Mouse (Mus musculus) hindbrain, postnatal 0 days (tissue): Measurements from ENCODE around the gene Nfia. TPM values are rescaled to one million over a fixed set of nuclear protein-coding genes. Genes with fewer than 3 reads are reported as not detected.

Experiments used
- ATAC-seq: fragments of 200-750 bp; cut with Nextera tagmentation; 2 replicates; pipeline ENCODE4 v1.8.0; 2017; ENCODE audit warnings: mild to moderate bottlenecking, moderate TSS enrichment, moderate library complexity
- DNase-seq: peaks from one replicate; pipeline ENCODE4 v3.0.0-alpha.2; 2015; ENCODE audit warnings: low spot score
- H3K27ac ChIP-seq: fragments of 300-500 bp; sonication (generic); 2 replicates; pipeline ENCODE4 v1.5.1; 2014; ENCODE audit warnings: mild to moderate bottlenecking
- H3K27me3 ChIP-seq: fragments of 300-500 bp; sonication (generic); 2 replicates; pipeline ENCODE4 v1.6.1; 2014; ENCODE audit warnings: low read length, mixed read lengths; ENCODE audit not compliant: insufficient read depth
- H3K36me3 ChIP-seq: fragments of 300-500 bp; sonication (generic); 2 replicates; pipeline ENCODE4 v1.6.1; 2014; ENCODE audit warnings: low read length, mixed read lengths; ENCODE audit not compliant: insufficient read depth
- H3K4me1 ChIP-seq: fragments of 300-500 bp; sonication (generic); 2 replicates; pipeline ENCODE4 v1.6.1; 2014; ENCODE audit warnings: antibody characterized with exemption, low read length, mixed read lengths; ENCODE audit not compliant: insufficient read depth
- H3K4me2 ChIP-seq: fragments of 300-500 bp; sonication (generic); 2 replicates; pipeline ENCODE4 v1.6.1; 2014; ENCODE audit warnings: low read depth, mild to moderate bottlenecking, low read length, moderate library complexity, mixed read lengths
- H3K4me3 ChIP-seq: fragments of 300-500 bp; sonication (generic); 2 replicates; pipeline ENCODE4 v1.5.1; 2014; ENCODE audit warnings: low read length
- H3K9ac ChIP-seq: fragments of 300-500 bp; sonication (generic); replicated peaks from 2 replicates; pipeline ENCODE4 v1.6.1; 2014; ENCODE audit warnings: mild to moderate bottlenecking, low read length, moderate library complexity, mixed read lengths
- H3K9me3 ChIP-seq: fragments of 300-500 bp; sonication (generic); 2 replicates; pipeline ENCODE4 v1.6.1; 2016; ENCODE audit warnings: low read length, mixed read lengths
- CTCF ChIP-seq: IDR thresholded peaks from 2 replicates; pipeline ENCODE4 v1.5.1; 2016; ENCODE audit warnings: antibody characterized with exemption, control low read depth, low read depth
- WGBS: fragments of 180-500 bp; shearing (Covaris S2); extraction: QIAGEN DNeasy Blood & Tissue Kit; methylation state at CpG from one replicate; pipeline ENCODE4 v1.1.7; 2014; 5-methylcytosine and 5-hydroxymethylcytosine counted together
- polyA plus RNA-seq: library from polyadenylated mRNA; unstranded; fragments of >200 nt; fragmentation: Nextera tagmentation; extraction: Ambion mirVana; gene quantifications from 2 replicates; pipeline ENCODE4 v1.2.1, GENCODE M21; 2015
- total RNA-seq: library from RNA; depleted of rRNA; stranded (reverse); fragments of >200 nt; gene quantifications from 2 replicates; pipeline ENCODE4 v1.2.3, GENCODE M21; 2014

Gene Nfia
- total and polyA plus RNA-seq, 2 experiments from 2014 or later = 71.0 to 97.2 TPM

DNA sequence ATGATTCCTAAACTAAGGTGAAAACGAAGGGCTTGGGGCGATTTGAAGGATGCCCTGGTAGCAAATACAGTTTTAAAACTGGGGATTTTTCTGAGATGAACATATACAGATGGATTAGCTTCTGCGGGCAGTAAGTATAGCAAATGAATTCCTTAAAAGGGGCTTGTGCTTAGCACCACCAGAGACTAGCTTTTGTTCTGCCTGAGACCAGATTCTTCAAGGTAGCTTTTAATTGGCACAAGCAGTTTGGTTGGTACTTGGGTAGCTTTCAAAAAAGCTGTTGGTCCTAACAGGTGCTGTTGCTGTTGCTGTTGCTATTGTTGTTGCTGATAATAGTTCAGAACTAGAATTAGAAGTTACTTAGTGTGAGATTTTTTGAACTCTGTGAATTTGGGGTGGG, 152.3 kb downstream of the Nfia start:
- H3K27ac ChIP-seq = peak overlapping the region; percentile 52; the same call in 1 of the 2 replicates
- H3K4me3 ChIP-seq = no peak overlapping the region
- H3K4me2 ChIP-seq = peak overlapping the region; percentile 30
- TF ChIP-seq CTCF = no peak
- no peaks in the 10 kb centered on the region for H3K36me3 ChIP-seq
- H3K9ac ChIP-seq = no peak overlapping the region
- no peaks in the 10 kb centered on the region for H3K9me3 ChIP-seq
- H3K4me1 ChIP-seq = peaks cover 28% of the 10 kb centered on the region
- ATAC-seq = no peak
- DNase-seq = no peak
- H3K27me3 ChIP-seq = no peaks in the 10 kb centered on the region
- 69% methylated on average over 3 of the region's 3 CpGs for WGBS

DNA sequence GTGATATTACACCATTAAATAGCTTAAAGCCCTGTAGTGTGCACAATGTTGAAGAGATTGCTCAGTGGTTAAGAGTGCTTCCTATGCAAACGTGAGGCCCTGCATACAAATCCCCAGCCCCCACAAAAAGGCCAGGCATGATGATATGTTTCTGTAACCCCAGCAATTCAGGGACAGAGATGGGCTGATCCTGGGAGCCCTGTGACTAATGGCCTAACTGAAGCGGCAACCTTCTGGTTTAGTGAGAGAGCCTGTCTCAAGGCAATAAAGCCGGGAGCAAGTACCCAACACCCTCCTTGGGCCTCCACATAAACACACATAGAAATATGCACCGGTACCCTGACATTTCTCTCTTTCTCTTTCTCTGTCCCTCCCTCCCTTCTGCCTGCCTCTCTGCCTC, 153.1 kb downstream of the Nfia start:
- Histone ChIP-seq H3K27me3 (no peaks in the 10 kb centered on the region), H3K4me3 (no peak overlapping the region), H3K36me3 (no peaks in the 10 kb centered on the region), H3K27ac (peak overlapping the region; percentile 22), H3K9me3 (no peaks in the 10 kb centered on the region), H3K4me1 (peaks cover 28% of the 10 kb centered on the region), H3K9ac (no peak overlapping the region), H3K4me2 (no peak overlapping the region)
- ATAC-seq (no peak), DNase-seq (no peak)
- TF ChIP-seq CTCF = no peak
- WGBS = 39% methylated on average over 4 of the region's 4 CpGs

- H3K4me2 ChIP-seq = no peak overlapping the region
- DNase-seq = peak; percentile 67
- H3K9me3 ChIP-seq = no peaks in the 10 kb centered on the region
- H3K27me3 ChIP-seq = no peaks in the 10 kb centered on the region
- WGBS = 38% methylated on average over 5 of the region's 5 CpGs
- peaks cover 28% of the 10 kb centered on the region for H3K4me1 ChIP-seq
- peak; percentile 39 for ATAC-seq
- no peak overlapping the region for H3K9ac ChIP-seq
- TF ChIP-seq CTCF = no peak
- H3K4me3 ChIP-seq = no peak overlapping the region
- H3K27ac ChIP-seq = 0 out of 2 replicates have a peak overlapping the region, but pooled peaks have one; percentile 51
- H3K36me3 ChIP-seq = no peaks in the 10 kb centered on the region
These were observed 154.2 kb downstream of the Nfia start for GRCm38 (mm10) chr4:97926607-97927308.

DNA sequence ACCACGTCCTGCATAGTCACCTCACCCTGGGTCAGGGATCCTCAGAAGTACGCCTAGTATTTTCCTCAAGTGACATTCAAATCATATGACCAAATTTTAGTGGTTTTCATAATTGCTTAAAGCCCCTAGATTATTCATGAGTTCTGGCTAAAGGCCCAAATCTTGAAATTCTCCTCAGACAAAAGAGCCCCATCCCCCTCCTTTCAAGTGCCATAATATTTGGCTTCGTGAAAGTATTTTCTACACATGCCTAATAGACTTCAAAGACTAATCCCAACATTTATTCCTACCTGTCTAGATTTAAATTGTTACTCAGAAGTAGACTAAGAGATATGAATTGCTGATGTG, 154.7 kb downstream of the Nfia start:
- Histone ChIP-seq H3K36me3 (no peaks in the 10 kb centered on the region), H3K27me3 (no peaks in the 10 kb centered on the region), H3K9me3 (no peaks in the 10 kb centered on the region), H3K27ac (0 out of 2 replicates have a peak overlapping the region, but pooled peaks have one; percentile 51), H3K4me3 (no peak overlapping the region), H3K4me1 (peaks cover 26% of the 10 kb centered on the region), H3K4me2 (no peak overlapping the region), H3K9ac (no peak overlapping the region)
- DNase-seq (peak; percentile 68), ATAC-seq (peak; percentile 13; the same call in 1 of the 2 replicates)
- WGBS = 41% methylated on average over 3 of the region's 3 CpGs
- TF ChIP-seq CTCF = no peak

- no peaks in the 10 kb centered on the region for H3K9me3 ChIP-seq
- no peaks in the 10 kb centered on the region for H3K36me3 ChIP-seq
- whole genome bisulfite sequencing = 83% methylated on average over 2 of the region's 2 CpGs
- no peak overlapping the region for H3K4me3 ChIP-seq
- ATAC-seq = no peak
- H3K4me1 ChIP-seq = peaks cover 8% of the 10 kb centered on the region; the same call in 1 of the 2 replicates
- no peak for DNase-seq
- H3K27ac ChIP-seq = peak overlapping the region; percentile 26; the same call in 1 of the 2 replicates
- no peaks in the 10 kb centered on the region for H3K27me3 ChIP-seq
- no peak overlapping the region for H3K9ac ChIP-seq
- no peak overlapping the region for H3K4me2 ChIP-seq
- no peak for TF ChIP-seq CTCF
These were observed 163.8 kb downstream of the Nfia start for GRCm38 (mm10) chr4:97936371-97936770.

- Histone ChIP-seq H3K9me3 (no peaks in the 10 kb centered on the region), H3K36me3 (no peaks in the 10 kb centered on the region), H3K9ac (no peak overlapping the region), H3K4me3 (no peak overlapping the region), H3K4me1 (peaks cover 8% of the 10 kb centered on the region; the same call in 1 of the 2 replicates), H3K27me3 (no peaks in the 10 kb centered on the region), H3K27ac (peak overlapping the region; percentile 26; the same call in 1 of the 2 replicates), H3K4me2 (0 out of 2 replicates have a peak overlapping the region, but pooled peaks have one; percentile 11)
- no peak for TF ChIP-seq CTCF
- peak; percentile 71 for DNase-seq
- ATAC-seq = peak; percentile 62
- 9% methylated on average over 3 of the region's 3 CpGs for WGBS
These were observed 164.4 kb downstream of the Nfia start for GRCm38 (mm10) chr4:97936912-97937311.

GRCm38 (mm10) chr4:97939492-97939891, 167.0 kb downstream of the Nfia start:
- no peak overlapping the region for H3K9ac ChIP-seq
- H3K36me3 ChIP-seq = no peaks in the 10 kb centered on the region
- 0 out of 2 replicates have a peak overlapping the region, but pooled peaks have one; percentile 2 for H3K27ac ChIP-seq
- 37% methylated on average over 4 of the region's 4 CpGs for WGBS
- no peak overlapping the region for H3K4me2 ChIP-seq
- no peak for DNase-seq
- H3K27me3 ChIP-seq = no peaks in the 10 kb centered on the region
- no peak for ATAC-seq
- no peak for TF ChIP-seq CTCF
- no peak overlapping the region for H3K4me3 ChIP-seq
- no peaks in the 10 kb centered on the region for H3K9me3 ChIP-seq
- H3K4me1 ChIP-seq = peaks cover 8% of the 10 kb centered on the region; the same call in 1 of the 2 replicates
